Mouse (Mus musculus) liver, embryonic 11.5 days (tissue): ENCODE results near the gene Rhbdf1. TPM values are rescaled to one million over a fixed set of nuclear protein-coding genes. Genes with fewer than 3 reads are reported as not detected.

ENCODE experiments used
- ATAC-seq: fragments of 200-750 bp; cut with Nextera tagmentation; replicated peaks from 2 replicates; pipeline ENCODE4 v1.8.0; 2017; ENCODE audit warnings: moderate number of reproducible peaks, mild to moderate bottlenecking, moderate TSS enrichment, moderate library complexity; ENCODE audit not compliant: low FRiP score
- DNase-seq: peaks from one replicate; pipeline ENCODE4 v3.0.0-alpha.2; 2017; ENCODE audit warnings: low spot score
- H3K27ac ChIP-seq: fragments of 300-500 bp; sonication (generic); 2 replicates; pipeline ENCODE4 v1.5.1; 2014; ENCODE audit warnings: mild to moderate bottlenecking, low read depth, low read length, control low read depth
- H3K27me3 ChIP-seq: fragments of 300-500 bp; sonication (generic); replicated peaks from 2 replicates; pipeline ENCODE4 v1.6.1; 2014; ENCODE audit warnings: low read length, mixed read lengths; ENCODE audit not compliant: control insufficient read depth, insufficient read depth
- H3K36me3 ChIP-seq: fragments of 300-500 bp; sonication (generic); 2 replicates; pipeline ENCODE4 v1.6.1; 2014; ENCODE audit warnings: mild to moderate bottlenecking, low read length, moderate library complexity, mixed read lengths; ENCODE audit not compliant: control insufficient read depth, insufficient read depth
- H3K4me1 ChIP-seq: fragments of 300-500 bp; sonication (generic); replicated peaks from 2 replicates; pipeline ENCODE4 v1.6.1; 2014; ENCODE audit warnings: low read length, mixed read lengths; ENCODE audit not compliant: control insufficient read depth, insufficient read depth
- H3K4me2 ChIP-seq: fragments of 300-500 bp; sonication (generic); 2 replicates; pipeline ENCODE4 v1.6.1; 2014; ENCODE audit warnings: mild to moderate bottlenecking, control low read depth, moderate library complexity
- H3K4me3 ChIP-seq: fragments of 300-500 bp; sonication (generic); 2 replicates; pipeline ENCODE4 v1.5.1; 2014; ENCODE audit warnings: low read depth, low read length, control low read depth
- H3K9ac ChIP-seq: fragments of 300-500 bp; sonication (generic); 2 replicates; pipeline ENCODE4 v1.6.1; 2014; ENCODE audit warnings: low read depth, low read length, control low read depth
- H3K9me3 ChIP-seq: fragments of 300-500 bp; sonication (generic); 2 replicates; pipeline ENCODE4 v1.6.1; 2016; ENCODE audit warnings: low read length, inconsistent platforms, mixed read lengths; ENCODE audit not compliant: control insufficient read depth
- WGBS: fragments of 180-500 bp; shearing (Covaris S2); extraction: QIAGEN DNeasy Blood & Tissue Kit; methylation state at CpG from one replicate; pipeline ENCODE4 v1.1.7; 2014; 5-methylcytosine and 5-hydroxymethylcytosine counted together
- polyA plus RNA-seq: library from polyadenylated mRNA; unstranded; fragments of >200 nt; fragmentation: Nextera tagmentation; extraction: Ambion mirVana; gene quantifications from 2 replicates; pipeline ENCODE4 v1.2.1, GENCODE M21; 2014

The Rhbdf1 gene
- polyA plus RNA-seq, 1 experiment from 2014 or later = 19.1 TPM

- DNase-seq (peak; percentile 46), ATAC-seq (peak; percentile 13)
- H3K27me3 ChIP-seq = peaks cover 46% of the 10 kb centered on the region
- no peaks in the 10 kb centered on the region for H3K36me3 ChIP-seq
- H3K4me3 ChIP-seq = peak overlapping the region; percentile 72
- 43% methylated on average over 10 of the region's 10 CpGs for WGBS
- peaks cover 40% of the 10 kb centered on the region for H3K4me1 ChIP-seq
- 0 out of 2 replicates have a peak, but pooled peaks cover 3% of the 10 kb centered on the region for H3K9me3 ChIP-seq
- peak overlapping the region; percentile 90 for H3K4me2 ChIP-seq
- H3K27ac ChIP-seq = no peak overlapping the region; the same call in 1 of the 2 replicates
- peak overlapping the region; percentile 75; the same call in 1 of the 2 replicates for H3K9ac ChIP-seq
These were observed 1.4 kb downstream of the Rhbdf1 start for GRCm38 (mm10) chr11:32220607-32221224.

GRCm38 (mm10) chr11:32219287-32219686, 2.8 kb downstream of the Rhbdf1 start:
- Histone ChIP-seq H3K27me3 (peaks cover 45% of the 10 kb centered on the region), H3K36me3 (no peaks in the 10 kb centered on the region; the same call in 1 of the 2 replicates), H3K4me2 (no peak overlapping the region)

GRCm38 (mm10) chr11:32218501-32219050, 3.5 kb downstream of the Rhbdf1 start:
- Histone ChIP-seq H3K4me1 (peaks cover 24% of the 10 kb centered on the region), H3K9ac (no peak overlapping the region), H3K9me3 (0 out of 2 replicates have a peak, but pooled peaks cover 3% of the 10 kb centered on the region), H3K4me2 (no peak overlapping the region), H3K4me3 (no peak overlapping the region), H3K36me3 (peaks cover 2% of the 10 kb centered on the region; the same call in 1 of the 2 replicates), H3K27ac (no peak overlapping the region), H3K27me3 (peaks cover 38% of the 10 kb centered on the region)
- ATAC-seq = no peak
- 72% methylated on average over 6 of the region's 6 CpGs for WGBS
- no peak for DNase-seq

More at GRCm38 (mm10) chr11:32219287-32219686, 2.8 kb downstream of the Rhbdf1 start:
- DNase-seq (no peak), ATAC-seq (no peak)
- Histone ChIP-seq H3K9ac (no peak overlapping the region), H3K9me3 (0 out of 2 replicates have a peak, but pooled peaks cover 3% of the 10 kb centered on the region), H3K4me3 (no peak overlapping the region), H3K27ac (no peak overlapping the region), H3K4me1 (peaks cover 26% of the 10 kb centered on the region)
- WGBS = 91% methylated on average over 10 of the region's 10 CpGs

DNA sequence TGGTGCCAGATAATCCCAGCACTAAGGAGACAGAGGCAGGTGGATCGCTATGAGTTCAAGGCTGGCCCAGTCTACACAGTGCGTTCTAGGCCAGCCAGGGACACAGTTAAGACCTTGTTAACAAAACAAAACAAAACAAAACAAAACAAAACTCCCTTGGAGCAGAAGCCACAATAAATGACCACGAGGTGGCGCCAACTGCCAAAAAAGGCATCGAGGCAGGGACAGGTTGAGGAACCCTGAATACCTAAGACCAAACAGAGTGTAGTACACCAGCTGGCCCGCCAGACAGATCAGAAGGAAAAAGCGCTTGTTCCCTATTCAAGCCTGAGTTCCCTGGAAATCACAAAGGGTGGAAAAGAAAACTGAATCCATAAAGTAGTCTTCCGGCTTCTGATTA, 5.2 kb downstream of the Rhbdf1 start:
- Histone ChIP-seq H3K4me1 (peaks cover 9% of the 10 kb centered on the region), H3K9ac (no peak overlapping the region), H3K27me3 (peaks cover 22% of the 10 kb centered on the region), H3K36me3 (peaks cover 2% of the 10 kb centered on the region; the same call in 1 of the 2 replicates), H3K4me3 (no peak overlapping the region), H3K27ac (no peak overlapping the region), H3K4me2 (no peak overlapping the region), H3K9me3 (no peaks in the 10 kb centered on the region)
- ATAC-seq (0 out of 2 replicates have a peak, but pooled peaks have one; percentile 42), DNase-seq (peak; percentile 59)
- 25% methylated on average over 8 of the region's 8 CpGs for WGBS

- 90% methylated on average over 18 of the region's 18 CpGs for WGBS
- H3K36me3 ChIP-seq = peaks cover 5% of the 10 kb centered on the region; the same call in 1 of the 2 replicates
These were observed 6.5 kb downstream of the Rhbdf1 start for GRCm38 (mm10) chr11:32215372-32216162.

GRCm38 (mm10) chr11:32210623-32211022, 11.5 kb downstream of the Rhbdf1 start:
- ATAC-seq = no peak
- 89% methylated on average over 9 of the region's 9 CpGs for WGBS

More at GRCm38 (mm10) chr11:32215372-32216162, 6.5 kb downstream of the Rhbdf1 start:
- Histone ChIP-seq H3K4me3 (no peak overlapping the region), H3K27me3 (peaks cover 9% of the 10 kb centered on the region), H3K9ac (no peak overlapping the region), H3K9me3 (no peaks in the 10 kb centered on the region), H3K4me2 (no peak overlapping the region), H3K27ac (no peak overlapping the region), H3K4me1 (peaks cover 4% of the 10 kb centered on the region; the same call in 1 of the 2 replicates)
- DNase-seq = no peak
- ATAC-seq = no peak

GRCm38 (mm10) chr11:32205058-32205873, 16.8 kb downstream of the Rhbdf1 start, which contains the start of gene Snrnp25:
Gene Snrnp25 (plus strand): TSS chr11:32205415.
- Histone ChIP-seq H3K9me3 (no peaks in the 10 kb centered on the region), H3K27ac (peak within 1 kb of the TSS; percentile 91), H3K9ac (peak within 1 kb of the TSS; percentile 80), H3K4me3 (peak within 1 kb of the TSS; percentile 61), H3K36me3 (peaks cover 13% of the 10 kb centered on the region; the same call in 1 of the 2 replicates), H3K4me1 (peaks cover 11% of the 10 kb centered on the region), H3K27me3 (no peaks in the 10 kb centered on the region), H3K4me2 (peak within 1 kb of the TSS; percentile 90)
- peak; percentile 100 for ATAC-seq
- peak; percentile 90 for DNase-seq
- WGBS = under 1% methylated on average over 52 of the region's 52 CpGs

More at GRCm38 (mm10) chr11:32210623-32211022, 11.5 kb downstream of the Rhbdf1 start:
- no peak overlapping the region for H3K4me3 ChIP-seq
- no peak for DNase-seq
- H3K9ac ChIP-seq = no peak overlapping the region
- peaks cover 22% of the 10 kb centered on the region; the same call in 1 of the 2 replicates for H3K36me3 ChIP-seq
- no peak overlapping the region for H3K4me2 ChIP-seq
- no peaks in the 10 kb centered on the region for H3K9me3 ChIP-seq
- H3K4me1 ChIP-seq = peaks cover 4% of the 10 kb centered on the region
- no peak overlapping the region for H3K27ac ChIP-seq
- H3K27me3 ChIP-seq = no peaks in the 10 kb centered on the region
